Mouse (Mus musculus) frontal cortex, adult 2 months (tissue): ENCODE measurements around the gene Myo1a. TPM values are rescaled to one million over a fixed set of nuclear protein-coding genes. Genes with fewer than 3 reads are reported as not detected.
A peak's percentile ranks its signal among the peaks of the same experiment; 100 is the strongest.
"Not testable (repeated sequence)": the region's sequence is repeated elsewhere in the genome, so short reads cannot be mapped to it uniquely, and the experiment has no call there.

Experiments
- DNase-seq, 2 experiments: peaks; one replicate each; pipeline ENCODE4 v3.0.0; 2022; ENCODE audit warnings: low spot score in 1 of 2; ENCODE audit errors: extremely low spot score in 1 of 2
- polyA plus RNA-seq: library from polyadenylated mRNA; depleted of rRNA; stranded (reverse); fragments of >200 nt; gene quantifications from 2 replicates; pipeline ENCODE4 v1.2.3, GENCODE M21; 2012; rRNA removed

Myo1a gene
- 1.4 and 1.5 TPM in 2 replicates for polyA plus RNA-seq

DNA sequence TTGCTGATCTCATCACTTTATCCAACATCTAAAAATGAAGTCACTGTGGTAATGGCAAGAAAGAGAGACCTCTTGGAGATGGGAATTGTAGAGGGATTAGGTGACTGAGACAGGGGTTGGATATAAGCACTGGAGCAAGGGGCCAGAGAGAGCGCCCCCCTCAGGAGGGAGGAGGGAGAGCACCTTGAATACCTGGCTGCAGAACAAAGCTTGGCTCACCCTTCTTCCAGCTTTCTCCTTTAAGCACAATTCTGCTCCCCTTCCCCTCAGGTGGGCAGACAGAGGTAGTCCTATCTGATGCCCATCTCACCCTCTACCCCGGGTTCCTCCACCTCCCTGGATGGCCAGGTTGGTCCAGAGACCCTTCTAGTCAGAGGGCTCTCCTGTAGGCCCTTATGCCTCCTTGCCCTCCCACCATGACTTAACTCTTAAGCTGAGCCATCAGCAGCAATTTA is at the start of gene Myo1a:
Gene Myo1a, plus strand, starts transcription at position 405 of the 455 bp plus-strand sequence.
- no peak for DNase-seq

DNA sequence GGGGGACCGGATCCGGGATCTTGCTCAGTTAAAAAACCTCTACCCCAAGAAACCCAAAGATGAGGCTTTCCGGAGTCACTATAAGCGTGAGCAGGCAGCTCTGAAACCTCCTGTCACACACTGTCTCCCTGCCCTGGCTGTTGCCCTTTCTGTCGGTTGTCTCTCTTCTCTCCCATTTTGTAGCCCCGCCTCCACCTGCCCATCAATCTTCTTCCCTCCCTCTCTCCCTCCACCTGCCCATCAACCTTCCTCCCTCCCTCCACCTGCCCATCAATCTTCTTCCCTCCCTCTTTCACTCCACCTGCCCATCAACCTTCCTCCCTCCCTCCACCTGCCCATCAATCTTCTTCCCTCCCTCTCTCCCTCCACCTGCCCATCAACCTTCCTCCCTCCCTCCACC is 47.4 kb upstream of the Myo1a start:
- DNase-seq = not testable (repeated sequence)

GRCm38 (mm10) chr10:127658076-127658475 is 46.9 kb upstream of the Myo1a start:
- no peak for DNase-seq

GRCm38 (mm10) chr10:127659551-127659950 is 45.4 kb upstream of the Myo1a start:
- DNase-seq = no peak

DNA sequence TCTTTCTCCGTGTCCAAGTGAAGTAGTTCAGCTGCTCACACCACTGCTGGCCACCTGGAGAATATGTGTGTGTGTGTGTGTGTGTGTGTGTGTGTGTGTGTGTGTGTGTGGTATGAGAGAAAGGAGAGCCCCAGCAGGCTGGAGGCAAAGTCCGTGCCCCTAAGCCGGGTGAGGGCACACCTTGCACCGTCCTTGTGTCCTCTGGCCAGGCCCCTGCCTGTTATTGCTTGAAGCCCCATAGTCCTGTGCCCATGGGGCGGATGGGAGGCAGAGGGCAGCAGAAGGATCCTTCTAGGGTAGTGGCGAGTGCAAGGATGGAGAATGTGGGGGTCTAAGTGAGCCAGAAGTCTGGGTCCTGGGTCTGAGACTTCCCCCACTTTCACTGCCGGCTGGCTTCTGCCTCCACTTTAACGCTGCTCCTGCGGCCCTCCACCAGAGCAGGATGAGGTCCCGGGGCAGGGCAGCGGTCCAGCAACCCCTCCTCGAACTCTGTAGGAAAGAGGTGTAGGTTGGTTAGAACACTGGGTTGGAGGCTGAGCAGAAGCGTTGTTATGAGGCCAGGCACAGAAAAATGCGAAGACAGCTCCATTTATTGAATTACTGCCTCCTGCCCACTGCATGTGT is 43.6 kb upstream of the Myo1a start:
- no peak for DNase-seq

GRCm38 (mm10) chr10:127661915-127662663 is 42.9 kb upstream of the Myo1a start:
- DNase-seq = peak in 1 of 2 experiments; percentile 69

DNA sequence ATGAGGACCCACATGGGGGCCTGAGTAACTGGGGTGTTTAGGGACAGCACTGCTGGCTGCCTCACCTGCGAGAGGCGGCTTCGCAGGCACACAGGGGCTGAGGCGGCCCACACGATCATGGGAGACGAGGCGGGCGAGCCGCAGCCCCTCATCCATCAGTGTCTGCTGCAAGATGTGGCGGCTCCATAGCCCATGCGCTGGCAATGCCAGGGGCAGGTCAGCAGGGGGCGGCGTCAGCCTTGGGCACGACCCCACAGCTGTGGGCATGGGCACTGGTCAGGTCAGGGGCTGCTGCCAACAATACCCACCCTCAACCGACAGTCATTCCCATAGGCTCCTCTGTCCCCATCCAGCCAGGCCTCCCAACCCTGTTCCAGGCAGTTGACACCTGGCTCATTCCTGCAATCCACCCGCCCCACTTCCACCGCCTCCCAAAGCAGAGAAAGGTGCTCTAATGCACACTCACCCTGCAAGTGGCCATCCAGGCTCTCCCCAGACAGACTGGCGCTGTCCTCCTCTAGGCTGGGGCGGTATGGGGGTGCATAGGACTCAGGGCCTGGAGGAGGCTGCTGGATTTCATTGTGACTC is 42.2 kb upstream of the Myo1a start:
- no peak for DNase-seq

GRCm38 (mm10) chr10:127663590-127663989 is 41.4 kb upstream of the Myo1a start:
- DNase-seq = no peak

DNA sequence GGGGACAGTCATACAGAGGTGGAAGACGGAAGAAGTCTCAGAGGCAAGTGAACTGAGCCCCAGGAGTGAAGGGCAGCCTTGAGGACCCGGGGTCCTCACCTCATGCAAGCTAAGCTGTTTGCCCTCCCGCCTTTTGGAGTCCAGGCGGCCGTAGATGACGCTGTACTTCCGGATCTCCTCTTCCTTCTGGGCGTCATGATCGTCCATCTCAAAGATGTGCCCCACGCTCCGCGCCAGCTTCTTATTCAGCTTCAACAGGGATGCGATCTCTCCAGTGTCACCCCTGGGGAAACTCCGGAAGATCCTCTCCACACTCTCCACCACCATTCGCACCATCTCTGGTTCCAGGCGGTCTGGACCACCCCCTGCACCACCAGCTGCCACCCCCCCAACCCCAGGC is 40.8 kb upstream of the Myo1a start:
- no peak for DNase-seq

DNA sequence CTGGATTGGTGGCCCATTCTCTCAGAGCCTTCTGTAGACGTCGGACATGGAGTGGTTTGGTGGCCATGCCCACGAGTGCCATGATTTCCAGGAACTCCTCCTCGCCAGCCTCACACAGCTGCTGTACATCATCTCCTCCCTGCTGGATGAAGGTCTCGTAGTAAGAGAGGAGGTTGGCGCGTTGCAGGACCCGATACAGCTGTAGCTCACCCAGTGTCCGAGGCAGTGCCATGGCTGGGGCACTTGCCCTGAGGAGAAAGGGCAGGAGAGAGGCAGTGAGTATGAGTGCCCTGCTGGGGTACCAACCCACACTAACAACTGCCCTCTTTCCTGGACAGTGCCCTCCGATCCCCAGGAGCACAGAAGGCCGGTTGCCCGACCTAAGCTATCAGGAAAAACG is 40.1 kb upstream of the Myo1a start:
- DNase-seq = no peak

DNA sequence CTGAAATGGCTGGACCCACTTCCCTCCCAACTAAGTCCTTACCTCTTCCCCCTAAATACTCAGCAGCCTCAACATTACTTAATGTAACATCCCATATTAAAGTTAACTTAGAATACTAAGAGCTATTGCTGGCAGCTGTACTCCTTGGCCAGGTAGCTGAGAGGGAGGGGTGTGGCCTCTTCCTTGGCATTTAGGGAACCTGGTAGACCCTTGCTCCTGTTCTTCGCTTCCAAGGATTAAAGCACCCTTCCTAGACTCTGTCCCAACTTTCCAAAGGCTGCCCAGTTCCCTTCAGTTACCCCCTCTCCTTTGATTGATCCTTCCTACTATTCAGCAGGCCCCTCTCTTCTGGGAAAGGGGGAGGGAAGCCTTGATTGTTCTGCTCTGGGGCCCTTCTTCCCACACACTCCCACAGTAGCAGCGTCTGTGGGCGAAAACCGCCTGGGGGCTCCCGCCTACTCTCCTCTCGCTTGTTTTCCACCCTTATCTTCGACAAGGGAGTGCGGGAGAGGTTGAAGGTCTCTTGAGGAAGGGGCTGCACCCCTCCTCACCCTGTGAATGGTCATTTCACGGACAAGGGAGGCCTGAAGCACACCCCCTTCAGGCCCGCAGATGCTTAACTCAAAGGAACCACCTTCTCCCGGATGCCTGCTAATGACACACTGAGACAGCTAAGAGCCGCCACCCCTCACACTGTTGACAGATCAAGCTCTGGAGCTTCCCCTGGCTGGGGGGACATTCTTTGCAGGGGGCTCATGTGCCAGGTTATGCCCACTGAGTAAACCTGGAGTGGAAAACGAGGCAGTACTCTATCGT is 39.4 kb upstream of the Myo1a start:
- DNase-seq = no peak

DNA sequence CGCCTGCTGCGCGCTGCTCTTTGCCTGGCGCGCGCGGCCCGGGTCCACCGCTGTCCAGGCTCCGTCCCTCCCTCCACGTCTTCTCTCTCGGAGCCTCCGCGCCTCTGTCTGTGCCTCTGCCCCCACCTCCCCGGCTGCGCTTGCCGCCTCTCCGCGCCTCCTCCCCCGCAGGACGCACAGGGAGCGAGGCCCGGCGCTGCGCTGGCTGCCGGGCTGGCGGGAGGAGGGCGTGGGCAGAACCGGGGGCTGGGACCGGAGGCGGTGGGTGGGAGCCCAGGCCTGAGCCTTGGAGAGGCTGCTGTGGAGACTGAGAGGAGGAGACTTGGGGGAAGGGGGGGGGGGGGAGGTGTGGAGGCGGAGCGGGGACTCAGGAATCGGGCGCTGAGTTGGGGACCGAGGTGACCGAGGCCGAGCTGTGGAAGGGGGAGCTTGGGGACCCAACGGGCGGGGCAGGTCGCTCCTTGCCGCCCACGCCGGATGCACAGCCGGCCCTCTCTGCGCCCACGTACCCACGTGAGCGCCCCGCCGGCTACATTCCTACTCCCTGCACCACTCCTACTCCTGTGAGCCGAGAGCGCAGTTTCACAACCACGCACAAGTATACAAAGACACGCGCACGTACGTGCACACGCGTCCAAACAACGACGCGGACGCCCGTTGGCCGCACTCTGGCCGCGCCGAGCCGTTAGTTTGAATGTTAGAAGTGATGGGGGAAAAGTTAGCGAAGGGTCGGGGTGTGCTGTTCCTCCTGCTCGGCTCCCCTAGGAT is 38.3 kb upstream of the Myo1a start, which contains the start of gene Nemp1:
Gene Nemp1, plus strand, starts transcription at position 401 of the 768 bp plus-strand sequence.
- peak in 1 of 2 experiments; percentile 71 for DNase-seq

DNA sequence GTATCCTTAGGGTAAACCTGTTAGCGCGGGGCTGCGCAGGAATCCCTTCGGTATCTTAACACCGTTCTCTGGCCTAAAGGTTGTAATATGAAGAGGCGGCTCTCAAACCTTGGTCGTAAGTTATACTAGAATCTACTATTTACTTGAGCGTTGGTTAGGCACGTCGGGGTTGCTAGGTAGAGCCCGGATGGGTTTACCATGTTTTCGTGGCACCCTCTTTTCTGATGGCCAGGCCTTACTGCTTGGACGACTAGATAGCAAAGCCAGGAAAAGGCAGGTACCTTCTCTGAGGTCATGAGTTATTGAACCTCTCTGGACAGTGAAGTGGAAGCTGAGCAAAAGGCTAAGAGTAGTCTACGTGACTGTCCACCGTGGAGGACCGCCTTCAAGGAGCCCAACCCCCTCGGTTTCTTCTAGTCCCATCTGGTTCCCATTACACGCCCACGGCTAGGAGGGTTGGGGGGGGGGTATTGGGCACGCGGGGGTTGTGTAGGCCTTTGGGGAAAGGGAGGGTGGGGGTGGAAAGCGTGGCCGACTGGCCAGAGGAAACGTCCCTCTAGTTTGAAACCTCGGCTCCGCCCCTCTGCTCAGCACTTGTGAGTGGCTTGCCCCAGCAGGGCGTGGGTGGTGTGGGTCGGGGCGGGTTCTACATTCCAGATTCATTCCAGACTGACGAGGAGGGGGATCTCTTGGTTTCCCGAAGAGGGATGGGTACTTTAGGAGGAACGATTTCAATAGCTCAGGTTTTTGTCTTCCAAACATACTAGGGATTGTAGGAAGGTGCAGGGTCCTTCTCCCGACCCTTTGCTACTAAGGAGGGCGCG is 37.5 kb upstream of the Myo1a start:
- peak in 1 of 2 experiments; percentile 78 for DNase-seq

- DNase-seq = peak in 1 of 2 experiments; percentile 91
Observed at GRCm38 (mm10) chr10:127668093-127669050, 36.6 kb upstream of the Myo1a start, which contains the start of gene Nab2. Nab2 (minus strand) TSS chr10:127668568.

DNA sequence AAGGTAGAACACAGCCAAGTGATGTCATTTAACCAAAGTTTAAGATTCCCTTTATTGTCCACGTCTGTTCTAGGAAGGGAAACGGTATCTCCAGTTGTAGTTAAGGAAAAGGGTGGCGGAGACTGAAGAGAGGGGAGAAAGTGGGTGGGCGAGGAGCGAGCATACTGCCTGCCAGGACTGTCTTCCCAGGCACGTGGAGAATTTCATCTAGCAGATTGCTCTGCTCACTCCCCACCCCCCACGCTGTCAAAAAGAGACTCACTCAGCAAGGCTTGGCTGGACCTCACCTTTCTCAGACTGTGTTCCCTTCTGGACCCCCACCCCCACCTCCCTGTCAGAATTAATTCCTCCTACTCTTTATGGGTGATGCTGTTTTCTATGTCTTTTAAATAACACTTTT is 35.8 kb upstream of the Myo1a start:
- DNase-seq = peak; percentile 56 to 76

GRCm38 (mm10) chr10:127670185-127670584 is 34.8 kb upstream of the Myo1a start:
- no peak for DNase-seq

DNA sequence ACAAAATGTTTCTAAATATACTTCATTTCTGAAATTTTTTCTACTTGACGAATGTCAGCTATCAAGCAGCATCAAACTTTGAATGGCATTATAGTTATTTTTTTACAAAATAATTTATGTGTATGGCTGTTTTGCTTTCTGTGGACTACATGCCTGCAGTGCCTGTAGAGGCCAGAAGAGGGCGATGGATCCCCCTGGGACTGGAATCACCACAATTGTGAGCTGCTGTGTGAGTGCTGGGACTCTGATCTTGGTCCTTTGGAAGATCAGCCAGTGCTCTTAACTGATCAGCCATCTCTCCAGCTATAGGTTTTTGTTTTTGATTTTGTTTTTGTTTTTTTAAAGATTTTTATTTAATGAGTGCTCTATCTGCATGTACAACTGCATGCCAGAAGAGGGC is 33.7 kb upstream of the Myo1a start:
- no peak for DNase-seq
